Mouse (Mus musculus) stomach, postnatal 0 days (tissue): ENCODE data around the gene Nacc1.

Source experiments
- CTCF ChIP-seq: IDR thresholded peaks from 2 replicates; pipeline ENCODE4 v1.5.1; 2016; ENCODE audit warnings: antibody characterized with exemption, low read depth, mild to moderate bottlenecking, moderate library complexity
- EP300 ChIP-seq: optimal IDR thresholded peaks from 2 replicates; pipeline ENCODE3; 2016; ENCODE audit warnings: antibody characterized with exemption

DNA sequence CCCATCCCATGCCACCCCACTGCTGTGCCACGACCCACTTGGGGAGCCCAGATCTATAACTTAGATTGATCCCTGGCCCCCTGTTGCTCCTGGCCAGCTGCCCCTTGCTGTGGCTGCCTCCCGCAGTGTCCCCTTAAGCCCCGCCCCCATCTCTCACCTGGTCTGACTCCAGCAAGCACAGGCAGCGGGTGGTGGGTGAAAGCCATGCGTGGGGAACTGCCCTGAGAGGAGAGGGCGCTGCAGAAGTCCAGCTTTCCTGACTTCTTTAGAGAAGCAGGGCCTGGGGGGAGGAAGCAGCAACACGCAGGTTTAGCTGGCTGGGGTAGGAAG is 35.9 kb upstream of the Nacc1 start:
- TF ChIP-seq CTCF (no peak), EP300 (no peak)
